Mouse (Mus musculus) MEL (cell line): ENCODE measurements around the gene Gm10031. TPM values are rescaled to one million over a fixed set of nuclear protein-coding genes. Genes with fewer than 3 reads are reported as not detected.
A peak's percentile ranks its signal among the peaks of the same experiment; 100 is the strongest.

Source experiments
- DNase-seq: peaks from one replicate; pipeline ENCODE4 v3.0.0; 2011; ENCODE audit warnings: low read depth, low spot score
- H3K27ac ChIP-seq: 2 replicates; pipeline ENCODE4 v1.5.1; 2012; ENCODE audit warnings: low read depth, mild to moderate bottlenecking, control low read depth, low read length, moderate library complexity; ENCODE audit not compliant: control insufficient read depth
- H3K27me3 ChIP-seq, 2 experiments: fragments of 150-350 bp in 1 of 2; sonication (generic) in 1 of 2; 2 replicates each; pipeline ENCODE4 v1.6.1; 2012; ENCODE audit warnings: low read length in 2 of 2, mild to moderate bottlenecking in 2 of 2, improper control_type of control experiment in 1 of 2, moderate library complexity in 1 of 2; ENCODE audit not compliant: insufficient read depth in 2 of 2, control insufficient read depth in 1 of 2
- H3K36me3 ChIP-seq, 2 experiments: 2 replicates each; pipeline ENCODE4 v1.6.1; 2012 to 2014; ENCODE audit warnings: low read length in 2 of 2, improper control_type of control experiment in 1 of 2, inconsistent platforms in 1 of 2, mild to moderate bottlenecking in 1 of 2; ENCODE audit not compliant: insufficient read depth in 2 of 2, control insufficient read depth in 1 of 2
- H3K4me1 ChIP-seq, 2 experiments: fragments of 150-350 bp in 1 of 2; sonication (generic) in 1 of 2; 2 replicates each; pipeline ENCODE4 v1.6.1; 2012; ENCODE audit warnings: low read length in 2 of 2, improper control_type of control experiment in 1 of 2, mild to moderate bottlenecking in 1 of 2; ENCODE audit not compliant: insufficient read depth in 2 of 2, control insufficient read depth in 1 of 2
- H3K4me3 ChIP-seq, 2 experiments: fragments of 150-350 bp in 1 of 2; sonication (generic) in 1 of 2; 2 replicates each; pipeline ENCODE4 v1.5.1; 2012; ENCODE audit warnings: low read depth in 2 of 2, low read length in 2 of 2, mild to moderate bottlenecking in 2 of 2, moderate library complexity in 2 of 2, control low read depth in 1 of 2, improper control_type of control experiment in 1 of 2; ENCODE audit not compliant: control insufficient read depth in 1 of 2, insufficient read depth in 1 of 2
- H3K79me2 ChIP-seq: 2 replicates; pipeline ENCODE4 v1.6.1; 2012; ENCODE audit warnings: mild to moderate bottlenecking, low read length, moderate library complexity; ENCODE audit not compliant: control insufficient read depth, poor library complexity, insufficient read depth
- H3K9ac ChIP-seq: 2 replicates; pipeline ENCODE4 v1.6.1; 2012; ENCODE audit warnings: low read depth, mild to moderate bottlenecking, control low read depth, low read length, moderate library complexity; ENCODE audit not compliant: control insufficient read depth, poor library complexity, severe bottlenecking
- H3K9me3 ChIP-seq: fragments of 150-350 bp; sonication (generic); replicated peaks from 2 replicates; pipeline ENCODE4 v1.6.1; 2012; ENCODE audit warnings: mild to moderate bottlenecking, low read length, improper control_type of control experiment, moderate library complexity; ENCODE audit not compliant: insufficient read depth
- CHD1 ChIP-seq: IDR thresholded peaks from 2 replicates; pipeline ENCODE4 v1.6.1; 2012; ENCODE audit warnings: low read depth, mild to moderate bottlenecking, inconsistent platforms, low read length, improper control_type of control experiment
- CHD2 ChIP-seq: IDR thresholded peaks from 2 replicates; pipeline ENCODE4 v1.6.1; 2011; ENCODE audit warnings: low read length, improper control_type of control experiment
- E2F4 ChIP-seq: IDR thresholded peaks from 2 replicates; pipeline ENCODE4 v1.6.1; 2011; ENCODE audit warnings: low read depth, low read length, improper control_type of control experiment, borderline replicate concordance
- ELF1 ChIP-seq: IDR thresholded peaks from 2 replicates; pipeline ENCODE4 v1.6.1; 2014; ENCODE audit warnings: low read depth, mild to moderate bottlenecking, inconsistent platforms, low read length, improper control_type of control experiment, moderate library complexity
- ETS1 ChIP-seq: IDR thresholded peaks from 2 replicates; pipeline ENCODE4 v1.6.1; 2012; ENCODE audit warnings: low read depth, mild to moderate bottlenecking, inconsistent platforms, low read length, improper control_type of control experiment, moderate library complexity
- GATA1 ChIP-seq: IDR thresholded peaks from 2 replicates; pipeline ENCODE4 v1.6.1; 2011; ENCODE audit warnings: low read depth, low read length, improper control_type of control experiment
- JUND ChIP-seq: IDR thresholded peaks from 2 replicates; pipeline ENCODE4 v1.6.1; 2011; ENCODE audit warnings: low read depth, mild to moderate bottlenecking, improper control_type of control experiment, low read length
- KAT2A ChIP-seq: conservative IDR thresholded peaks from 2 replicates; pipeline ENCODE4 v1.6.1; 2012; ENCODE audit warnings: low read depth, low read length, improper control_type of control experiment, inconsistent platforms
- MAX ChIP-seq: IDR thresholded peaks from 2 replicates; pipeline ENCODE4 v1.6.1; 2011; ENCODE audit warnings: low read length, improper control_type of control experiment
- MAZ ChIP-seq: IDR thresholded peaks from 2 replicates; pipeline ENCODE4 v1.6.1; 2012; ENCODE audit warnings: low read depth, mild to moderate bottlenecking, inconsistent platforms, low read length, improper control_type of control experiment
- MEF2A ChIP-seq: IDR thresholded peaks from 2 replicates; pipeline ENCODE4 v1.6.1; 2014; ENCODE audit warnings: low read depth, mild to moderate bottlenecking, inconsistent platforms, low read length, improper control_type of control experiment; ENCODE audit not compliant: poor library complexity, insufficient replicate concordance, severe bottlenecking; ENCODE audit errors: extremely low read depth
- MXI1 ChIP-seq: IDR thresholded peaks from 2 replicates; pipeline ENCODE4 v1.6.1; 2011; ENCODE audit warnings: mild to moderate bottlenecking, low read depth, low read length, improper control_type of control experiment
- MYB ChIP-seq: IDR thresholded peaks from 2 replicates; pipeline ENCODE4 v1.6.1; 2011; ENCODE audit warnings: mild to moderate bottlenecking, low read depth, low read length, improper control_type of control experiment
- NRF1 ChIP-seq: IDR thresholded peaks from 2 replicates; pipeline ENCODE4 v1.6.1; 2014; ENCODE audit warnings: low read depth, mild to moderate bottlenecking, inconsistent platforms, low read length, improper control_type of control experiment, moderate library complexity; ENCODE audit not compliant: poor library complexity, insufficient read depth, severe bottlenecking
- POLR2A ChIP-seq, 2 experiments: IDR thresholded peaks; 2 replicates each; pipeline ENCODE4 v1.6.1; 2011 to 2012; ENCODE audit warnings: low read length in 2 of 2, mild to moderate bottlenecking in 2 of 2, control low read depth in 1 of 2, improper control_type of control experiment in 1 of 2, low read depth in 1 of 2, moderate library complexity in 1 of 2; ENCODE audit not compliant: control insufficient read depth in 1 of 2, insufficient read depth in 1 of 2, poor library complexity in 1 of 2
- POLR2AphosphoS2 ChIP-seq: IDR thresholded peaks from 2 replicates; pipeline ENCODE4 v1.6.1; 2011; ENCODE audit warnings: low read length, improper control_type of control experiment
- POLR2AphosphoS5 ChIP-seq: IDR thresholded peaks from 2 replicates; pipeline ENCODE4 v1.6.1; 2012; ENCODE audit warnings: low read depth, borderline replicate concordance, mild to moderate bottlenecking, inconsistent platforms, low read length, moderate library complexity, mixed read lengths
- RAD21 ChIP-seq: IDR thresholded peaks from 2 replicates; pipeline ENCODE4 v1.6.1; 2011; ENCODE audit warnings: mild to moderate bottlenecking, low read depth, low read length, improper control_type of control experiment
- RCOR1 ChIP-seq: IDR thresholded peaks from 2 replicates; pipeline ENCODE4 v1.6.1; 2012; ENCODE audit warnings: low read depth, mild to moderate bottlenecking, inconsistent platforms, low read length, improper control_type of control experiment
- SIN3A ChIP-seq: IDR thresholded peaks from 2 replicates; pipeline ENCODE4 v1.6.1; 2012; ENCODE audit warnings: low read length, improper control_type of control experiment, inconsistent platforms
- SMC3 ChIP-seq: IDR thresholded peaks from 2 replicates; pipeline ENCODE4 v1.6.1; 2011; ENCODE audit warnings: low read depth, low read length, improper control_type of control experiment
- TAL1 ChIP-seq: IDR thresholded peaks from 2 replicates; pipeline ENCODE4 v1.6.1; 2012; ENCODE audit warnings: mild to moderate bottlenecking, inconsistent platforms, low read length, moderate library complexity, mixed read lengths
- TBP ChIP-seq: IDR thresholded peaks from 2 replicates; pipeline ENCODE4 v1.8.0; 2011; ENCODE audit warnings: low read depth, low read length, improper control_type of control experiment
- TCF12 ChIP-seq: IDR thresholded peaks from 2 replicates; pipeline ENCODE4 v1.6.1; 2014; ENCODE audit warnings: low read depth, mild to moderate bottlenecking, inconsistent platforms, low read length, improper control_type of control experiment, moderate library complexity
- ZC3H11A ChIP-seq: IDR thresholded peaks from 2 replicates; pipeline ENCODE4 v1.6.1; 2012; ENCODE audit warnings: low read depth, mild to moderate bottlenecking, inconsistent platforms, low read length, improper control_type of control experiment
- ZKSCAN1 ChIP-seq: IDR thresholded peaks from 2 replicates; pipeline ENCODE4 v1.6.1; 2012; ENCODE audit warnings: low read depth, mild to moderate bottlenecking, inconsistent platforms, low read length, improper control_type of control experiment, moderate library complexity
- ZMIZ1 ChIP-seq: IDR thresholded peaks from 2 replicates; pipeline ENCODE4 v1.6.1; 2012; ENCODE audit warnings: low read depth, mild to moderate bottlenecking, inconsistent platforms, low read length, improper control_type of control experiment, moderate library complexity
- ZNF384 ChIP-seq: IDR thresholded peaks from 2 replicates; pipeline ENCODE4 v1.6.1; 2012; ENCODE audit warnings: low read depth, mild to moderate bottlenecking, inconsistent platforms, low read length, improper control_type of control experiment
- polyA plus RNA-seq, 2 experiments: library from polyadenylated mRNA; stranded (reverse) in 1 of 2; unstranded in 1 of 2; fragments of >175 nt in 1 of 2; fragments of >200 nt in 1 of 2; gene quantifications; 2 replicates each; pipeline versions ENCODE4 v1.2.1 to v1.2.4; 2012; ENCODE audit warnings: low replicate concordance in 2 of 2, low read depth in 1 of 2; ENCODE audit not compliant: insufficient read length in 2 of 2, insufficient read depth in 1 of 2, missing spikeins in 1 of 2
- total RNA-seq: library from RNA; depleted of rRNA; stranded (reverse); fragments of 300-350 nt; gene quantifications from 2 replicates; pipeline ENCODE4 v1.2.3, GENCODE M21; 2012

Gene Gm10031
- total and polyA plus RNA-seq, 3 experiments = 10.6 to 15.8 TPM; not detected in 1

GRCm38 (mm10) chr1:156491226-156491796 is 32.5 kb upstream of the Gm10031 start (continued):
- TF ChIP-seq POLR2A (IDR thresholded peaks at IDR 0.05; ENCODE audit: control insufficient read depth in 1 of 2, insufficient read depth in 1 of 2, low read depth in 1 of 2, low read length in 2 of 2, poor library complexity in 1 of 2) (no peak), MYB (no peak), SMC3 (no peak; the same call in 1 of the 2 replicates), CHD1 (no peak), NRF1 (no peak), ZNF384 (no peak), TBP (peak; percentile 97), ZMIZ1 (no peak), TAL1 (no peak), E2F4 (no peak), TCF12 (no peak), SIN3A (no peak), ELF1 (no peak)

GRCm38 (mm10) chr1:156495025-156495424 is 28.8 kb upstream of the Gm10031 start:
- DNase-seq = no peak
- H3K9ac ChIP-seq = no peak overlapping the region
- no peak overlapping the region for H3K4me3 ChIP-seq

GRCm38 (mm10) chr1:156496910-156497309 is 26.9 kb upstream of the Gm10031 start:
- no peak overlapping the region for H3K27ac ChIP-seq
- no peaks in the 10 kb centered on the region; a peak in 1 of 4 replicates for H3K27me3 ChIP-seq
- no peaks in the 10 kb centered on the region for H3K79me2 ChIP-seq
- H3K4me3 ChIP-seq = no peak overlapping the region
- TF ChIP-seq ETS1 (no peak), TBP (no peak), POLR2AphosphoS5 (no peak), ZKSCAN1 (no peak), RAD21 (no peak), E2F4 (no peak), TCF12 (no peak), MAZ (no peak), SMC3 (no peak), POLR2AphosphoS2 (no peak), ELF1 (no peak), CHD2 (no peak), JUND (no peak), MYB (no peak), ZC3H11A (no peak), MEF2A (no peak), ZMIZ1 (no peak)
- H3K36me3 ChIP-seq = no peaks in the 10 kb centered on the region
- H3K9me3 ChIP-seq = no peaks in the 10 kb centered on the region
- no peak for DNase-seq
- H3K9ac ChIP-seq = no peak overlapping the region
- no peaks in the 10 kb centered on the region for H3K4me1 ChIP-seq

More at GRCm38 (mm10) chr1:156495025-156495424, 28.8 kb upstream of the Gm10031 start:
- TF ChIP-seq MAX = no peak
- TF ChIP-seq TBP = no peak
- no peak for TF ChIP-seq RAD21
- no peak for TF ChIP-seq MAZ
- no peak for TF ChIP-seq KAT2A
- TF ChIP-seq ZNF384 = no peak
- TF ChIP-seq POLR2AphosphoS5 = no peak
- TF ChIP-seq GATA1 = no peak
- TF ChIP-seq RCOR1 = no peak
- TF ChIP-seq MXI1 = no peak
- H3K36me3 ChIP-seq = peaks cover 0 to 5% of the 10 kb centered on the region in 2 experiments; a peak in 2 of 4 replicates
- no peak overlapping the region for H3K27ac ChIP-seq
- H3K4me1 ChIP-seq = peaks cover 0 to 2% of the 10 kb centered on the region in 2 experiments; a peak in 1 of 4 replicates
- H3K27me3 ChIP-seq = no peaks in the 10 kb centered on the region; a peak in 1 of 4 replicates
- H3K9me3 ChIP-seq = no peaks in the 10 kb centered on the region
- H3K79me2 ChIP-seq = no peaks in the 10 kb centered on the region
